Mouse (Mus musculus) spleen, adult 2 months (tissue): ENCODE data around the gene Gabpb2.

Source experiments
- CTCF ChIP-seq: fragments of 200-500 bp; IDR thresholded peaks from 2 replicates; pipeline ENCODE4 v1.5.1; 2011; ENCODE audit warnings: mild to moderate bottlenecking, inconsistent platforms; ENCODE audit not compliant: insufficient read depth, insufficient read length, insufficient replicate concordance; ENCODE audit errors: extremely low read depth
- POLR2A ChIP-seq: fragments of 200-500 bp; IDR thresholded peaks from 2 replicates; pipeline ENCODE4 v1.6.1; 2011; ENCODE audit warnings: low read depth, low read length, inconsistent platforms

GRCm38 (mm10) chr3:95171105-95171504 is 46.6 kb downstream of the Gabpb2 start:
- no peak for TF ChIP-seq POLR2A
- TF ChIP-seq CTCF, result no peak
